Comparison of ENCODE assay signal across 18 mouse cellular contexts in genomic region chr1:74376396-74376795, GRCm38 (mm10). TPM values are rescaled to one million over a fixed set of nuclear protein-coding genes. Genes with fewer than 3 reads are reported as not detected.
DNase-seq lines count a peak whose midpoint lies in the region; ATAC-seq and TF ChIP-seq lines count a peak whose summit lies in the region.
"Had no signal": no experiment of that assay in that cellular context is flagged by ENCODE, and none has a peak within 500 bp of the region (broad histone marks: within the 10 kb centered on the region; RNA-seq: fewer than 3 reads in every experiment).

No protein-coding gene starts in this region.

- no peaks in the 10 kb centered on the region for H3K9me3 ChIP-seq in heart, embryonic 11.5 days (replicated peaks; ENCODE audit: control insufficient read depth, low read length)
- H3K9me3 ChIP-seq: embryonic facial prominence, embryonic 12.5 days; heart, embryonic 13.5 days; limb, embryonic 12.5 days; lung, embryonic 15.5 days had no signal

- DNase-seq in heart, adult 9 months (ENCODE audit: low spot score in 2 of 2) = peak; percentile 68 to 77
- DNase-seq in spleen, adult 2 months (ENCODE audit: low read depth in 1 of 2, low spot score in 2 of 2) = no peak
- DNase-seq in spleen, postnatal 36 days (ENCODE audit: low spot score in 2 of 2) = no peak
- DNase-seq in adrenal gland, postnatal 14 days = peak; percentile 86
- DNase-seq in cerebellum, postnatal 14 days = no peak
- DNase-seq: cerebellum, adult 8-10 months; kidney, postnatal 10 days; layer of hippocampus, postnatal 36 days; right cerebral cortex, postnatal 14 days; thymus, postnatal 4 days had no signal

- no peaks in the 10 kb centered on the region for H3K4me1 ChIP-seq in heart, embryonic 11.5 days (ENCODE audit: control insufficient read depth, insufficient read depth, low read length)
- peaks cover 3% of the 10 kb centered on the region; the same call in 1 of the 2 replicates for H3K4me1 ChIP-seq in spleen, adult 2 months (ENCODE audit: control insufficient read depth, insufficient read depth, insufficient read length)
- H3K4me1 ChIP-seq: lung, embryonic 15.5 days had no signal

- H3K36me3 ChIP-seq in heart, embryonic 11.5 days (ENCODE audit: control insufficient read depth, insufficient read depth, low read length) = no peaks in the 10 kb centered on the region
- H3K36me3 ChIP-seq in spleen, adult 2 months (ENCODE audit: control insufficient read depth, insufficient read depth, low read length) = no peaks in the 10 kb centered on the region
- H3K36me3 ChIP-seq: embryonic facial prominence, embryonic 12.5 days; heart, embryonic 13.5 days; limb, embryonic 12.5 days; lung, embryonic 15.5 days had no signal

- TF ChIP-seq POLR2A in spleen, adult 2 months (IDR thresholded peaks at IDR 0.05; ENCODE audit: low read depth, low read length) = no peak

- H3K27me3 ChIP-seq in heart, embryonic 11.5 days (ENCODE audit: control insufficient read depth, insufficient read depth, low read length) = no peaks in the 10 kb centered on the region
- no peaks in the 10 kb centered on the region for H3K27me3 ChIP-seq in spleen, adult 2 months (ENCODE audit: control insufficient read depth, insufficient read depth, low read length)
- H3K27me3 ChIP-seq: embryonic facial prominence, embryonic 12.5 days; heart, embryonic 13.5 days; limb, embryonic 12.5 days; lung, embryonic 15.5 days had no signal

- H3K9ac ChIP-seq in heart, embryonic 11.5 days (ENCODE audit: low read depth, low read length) = no peak overlapping the region
- H3K9ac ChIP-seq: embryonic facial prominence, embryonic 12.5 days; heart, embryonic 13.5 days; limb, embryonic 12.5 days; lung, embryonic 15.5 days had no signal

- 79% methylated on average over 4 of the region's 4 CpGs for WGBS in heart, embryonic 11.5 days (ENCODE audit: insufficient replicate concordance)
- WGBS in spleen, adult 2 months = 57% methylated on average over 4 of the region's 4 CpGs

- no peak for ATAC-seq in heart, embryonic 11.5 days (replicated peaks; ENCODE audit: insufficient number of reproducible peaks, low FRiP score, low TSS enrichment)
- no peak for ATAC-seq in cerebellum, adult (ENCODE audit: insufficient number of reproducible peaks, low FRiP score, low TSS enrichment)
- ATAC-seq: forebrain, embryonic 14.5 days; midbrain, embryonic 16.5 days had no signal

- H3K27ac ChIP-seq in heart, embryonic 11.5 days (ENCODE audit: low read depth, low read length) = no peak overlapping the region
- 0 out of 2 replicates have a peak overlapping the region, but pooled peaks have one; percentile 41 for H3K27ac ChIP-seq in spleen, adult 2 months (ENCODE audit: insufficient read depth, low read length)
- H3K27ac ChIP-seq: embryonic facial prominence, embryonic 12.5 days; heart, embryonic 13.5 days; limb, embryonic 12.5 days; lung, embryonic 15.5 days had no signal

- no peak for TF ChIP-seq CTCF in spleen, adult 2 months (IDR thresholded peaks at IDR 0.05; ENCODE audit: extremely low read depth, insufficient read depth, insufficient read length, insufficient replicate concordance)

- H3K4me2 ChIP-seq in heart, embryonic 11.5 days = no peak overlapping the region
- H3K4me2 ChIP-seq: embryonic facial prominence, embryonic 12.5 days; heart, embryonic 13.5 days; limb, embryonic 12.5 days; lung, embryonic 15.5 days had no signal

- H3K4me3 ChIP-seq in heart, embryonic 11.5 days (ENCODE audit: low read depth, low read length) = no peak overlapping the region
- H3K4me3 ChIP-seq in spleen, adult 2 months (ENCODE audit: extremely low read depth, insufficient read depth, insufficient read length) = no peak overlapping the region
- H3K4me3 ChIP-seq: embryonic facial prominence, embryonic 12.5 days; heart, embryonic 13.5 days; limb, embryonic 12.5 days; lung, embryonic 15.5 days had no signal

RNA-seq across cellular contexts. Expression of gene Slc11a1, which starts 1.4 kb away (rescaled TPM):
- polyA plus RNA-seq in heart, embryonic 11.5 days (2014; fragmentation: Nextera tagmentation; extraction: Ambion mirVana) = 1.1 TPM in 2 replicates
- 169 and 200 TPM in 2 replicates for polyA plus RNA-seq in spleen, adult 2 months (2012; rRNA removed)
- 5.3 and 6.9 TPM in 2 replicates for total RNA-seq in adrenal gland, postnatal 14 days (2021)

RNA-seq across cellular contexts. Expression of gene Catip, which starts 14.5 kb away (rescaled TPM):
- polyA plus RNA-seq in heart, embryonic 11.5 days (2014; fragmentation: Nextera tagmentation; extraction: Ambion mirVana) = 0.17 and 0.59 TPM in 2 replicates
- 0.31 and 0.51 TPM in 2 replicates for polyA plus RNA-seq in spleen, adult 2 months (2012; rRNA removed)
- total RNA-seq in adrenal gland, postnatal 14 days (2021) = 0.15 and 0.45 TPM in 2 replicates

RNA-seq across cellular contexts. Expression of gene Ctdsp1, which starts 14.9 kb away (rescaled TPM):
- polyA plus RNA-seq in heart, embryonic 11.5 days (2014; fragmentation: Nextera tagmentation; extraction: Ambion mirVana) = 59.6 and 63.8 TPM in 2 replicates
- polyA plus RNA-seq in spleen, adult 2 months (2012; rRNA removed) = 96.1 and 114 TPM in 2 replicates
- 128 and 130 TPM in 2 replicates for total RNA-seq in adrenal gland, postnatal 14 days (2021)

RNA-seq across cellular contexts. Expression of gene Vil1, which starts 32.8 kb away (rescaled TPM):
- polyA plus RNA-seq in heart, embryonic 11.5 days (2014; fragmentation: Nextera tagmentation; extraction: Ambion mirVana) = 0.23 and 0.45 TPM in 2 replicates
- not detected in 2 replicates for polyA plus RNA-seq in spleen, adult 2 months (2012; rRNA removed)
- 2.4 and 3.0 TPM in 2 replicates for total RNA-seq in adrenal gland, postnatal 14 days (2021)

Comparison
In these comparisons a context has a peak if more than half of its experiments do, and no peak if none do; other contexts are left out.
1. DNase-seq: peak in heart, adult 9 months (2 of 2) and adrenal gland, postnatal 14 days (single experiment); none in spleen, adult 2 months (0 of 2), spleen, postnatal 36 days (0 of 2) and cerebellum, postnatal 14 days (0 of 2).
2. RNA of gene Slc11a1, which starts 1.4 kb away (polyA plus RNA-seq): 169 to 200 TPM in spleen, adult 2 months; 1.1 TPM in heart, embryonic 11.5 days; every median in the first group is over 10 times any median in the second.